Mouse (Mus musculus): ENCODE data around the gene Cadm1. TPM values are rescaled to one million over a fixed set of nuclear protein-coding genes. Genes with fewer than 3 reads are reported as not detected.

The Cadm1 gene
- total and polyA plus RNA-seq, 3 experiments, result 0.14 to 0.31 TPM; not detected in 1

- H3K9me3 ChIP-seq (replicated peaks; ENCODE audit: insufficient read depth, low read length), result no peaks in the 10 kb centered on the region
- no peak for TF ChIP-seq ZMIZ1 (IDR thresholded peaks at IDR 0.05; ENCODE audit: low read depth, low read length)
- no peak for TF ChIP-seq MAX (IDR thresholded peaks at IDR 0.05; ENCODE audit: low read length)
- TF ChIP-seq TBP (IDR thresholded peaks at IDR 0.05; ENCODE audit: low read depth, low read length), result no peak
- no peak for TF ChIP-seq USF1 (IDR thresholded peaks at IDR 0.05; ENCODE audit: low read depth, low read length)
- no peak for TF ChIP-seq CHD2 (IDR thresholded peaks at IDR 0.05; ENCODE audit: low read length)
- TF ChIP-seq BHLHE40 (IDR thresholded peaks at IDR 0.05; ENCODE audit: borderline replicate concordance, low read depth, low read length), result no peak
- TF ChIP-seq MAFK (IDR thresholded peaks at IDR 0.05; ENCODE audit: borderline replicate concordance, low read depth, low read length), result no peak
- no peak for TF ChIP-seq ZNF384 (IDR thresholded peaks at IDR 0.05; ENCODE audit: low read depth, low read length)
- no peak for TF ChIP-seq POLR2AphosphoS2 (IDR thresholded peaks at IDR 0.05; ENCODE audit: low read length)
- no peak for TF ChIP-seq ETS1 (IDR thresholded peaks at IDR 0.05; ENCODE audit: low read depth, low read length)
- TF ChIP-seq TAL1 (IDR thresholded peaks at IDR 0.05; ENCODE audit: low read length), result no peak
- no peak for TF ChIP-seq E2F4 (IDR thresholded peaks at IDR 0.05; ENCODE audit: borderline replicate concordance, low read depth, low read length)
- TF ChIP-seq JUND (IDR thresholded peaks at IDR 0.05; ENCODE audit: low read depth, low read length), result no peak
- no peak for TF ChIP-seq UBTF (IDR thresholded peaks at IDR 0.05; ENCODE audit: borderline replicate concordance, insufficient read depth, low read depth, low read length)
- no peak for TF ChIP-seq NRF1 (IDR thresholded peaks at IDR 0.05; ENCODE audit: insufficient read depth, low read depth, low read length, poor library complexity, severe bottlenecking)
- no peak for TF ChIP-seq POLR2AphosphoS5 (IDR thresholded peaks at IDR 0.05; ENCODE audit: borderline replicate concordance, low read depth, low read length)
- TF ChIP-seq ELF1 (IDR thresholded peaks at IDR 0.05; ENCODE audit: low read depth, low read length), result no peak
- no peak for TF ChIP-seq RCOR1 (IDR thresholded peaks at IDR 0.05; ENCODE audit: low read depth, low read length)
- no peak for TF ChIP-seq MYC (IDR thresholded peaks at IDR 0.05; ENCODE audit: low read depth, low read length)
- no peak for TF ChIP-seq TCF12 (IDR thresholded peaks at IDR 0.05; ENCODE audit: low read depth, low read length)
- H3K27me3 ChIP-seq (ENCODE audit: control insufficient read depth in 1 of 2, insufficient read depth in 2 of 2, low read length in 2 of 2), result peaks cover 0 to 1% of the 10 kb centered on the region in 2 experiments; a peak in 1 of 4 replicates
- no peak overlapping the region for H3K9ac ChIP-seq (ENCODE audit: control insufficient read depth, low read depth, low read length, poor library complexity, severe bottlenecking)
- no peaks in the 10 kb centered on the region for H3K36me3 ChIP-seq (ENCODE audit: control insufficient read depth in 1 of 2, insufficient read depth in 2 of 2, low read length in 2 of 2)
- H3K27ac ChIP-seq (ENCODE audit: control insufficient read depth, low read depth, low read length), result no peak overlapping the region
- no peak overlapping the region for H3K4me3 ChIP-seq (ENCODE audit: control insufficient read depth in 1 of 2, insufficient read depth in 1 of 2, low read depth in 2 of 2, low read length in 2 of 2)
- no peaks in the 10 kb centered on the region for H3K79me2 ChIP-seq (ENCODE audit: control insufficient read depth, insufficient read depth, low read length, poor library complexity)
- H3K4me1 ChIP-seq (ENCODE audit: control insufficient read depth in 1 of 2, insufficient read depth in 2 of 2, low read length in 2 of 2), result no peaks in the 10 kb centered on the region
- DNase-seq (ENCODE audit: low read depth, low spot score), result no peak
These were observed 86.4 kb downstream of the Cadm1 start for GRCm38 (mm10) chr9:47616391-47616790.

- TF ChIP-seq RAD21 (IDR thresholded peaks at IDR 0.05; ENCODE audit: low read depth, low read length) (no peak), TCF12 (IDR thresholded peaks at IDR 0.05; ENCODE audit: low read depth, low read length) (no peak), MAX (IDR thresholded peaks at IDR 0.05; ENCODE audit: low read length) (no peak), ZMIZ1 (IDR thresholded peaks at IDR 0.05; ENCODE audit: low read depth, low read length) (no peak), CTCF (IDR thresholded peaks at IDR 0.05 in 2 of 3, conservative IDR thresholded peaks at IDR 0.05 in 1 of 3; ENCODE audit: control insufficient read depth in 1 of 3, insufficient read depth in 1 of 3, low read depth in 2 of 3, low read length in 3 of 3, poor library complexity in 1 of 3, severe bottlenecking in 1 of 3) (no peak), ELF1 (IDR thresholded peaks at IDR 0.05; ENCODE audit: low read depth, low read length) (no peak)
- no peaks in the 10 kb centered on the region for H3K36me3 ChIP-seq (ENCODE audit: control insufficient read depth in 1 of 2, insufficient read depth in 2 of 2, low read length in 2 of 2)
- no peaks in the 10 kb centered on the region for H3K79me2 ChIP-seq (ENCODE audit: control insufficient read depth, insufficient read depth, low read length, poor library complexity)
- no peak for DNase-seq (ENCODE audit: low read depth, low spot score)
- no peak overlapping the region for H3K27ac ChIP-seq (ENCODE audit: control insufficient read depth, low read depth, low read length)
- H3K9me3 ChIP-seq (replicated peaks; ENCODE audit: insufficient read depth, low read length), result no peaks in the 10 kb centered on the region
- no peak overlapping the region for H3K4me3 ChIP-seq (ENCODE audit: control insufficient read depth in 1 of 2, insufficient read depth in 1 of 2, low read depth in 2 of 2, low read length in 2 of 2)
- no peak overlapping the region for H3K9ac ChIP-seq (ENCODE audit: control insufficient read depth, low read depth, low read length, poor library complexity, severe bottlenecking)
- no peaks in the 10 kb centered on the region for H3K4me1 ChIP-seq (ENCODE audit: control insufficient read depth in 1 of 2, insufficient read depth in 2 of 2, low read length in 2 of 2)
- H3K27me3 ChIP-seq (ENCODE audit: control insufficient read depth in 1 of 2, insufficient read depth in 2 of 2, low read length in 2 of 2), result peaks cover 0 to 1% of the 10 kb centered on the region in 2 experiments; a peak in 1 of 4 replicates
These were observed 89.6 kb downstream of the Cadm1 start for GRCm38 (mm10) chr9:47619501-47620029.
